Mouse (Mus musculus) intestine, embryonic 15.5 days (tissue): ENCODE measurements at regions not wholly inside any gene's neighbourhood (a gene's known extent, or its start where the extent isn't known, plus 50 kb on each side); places are given as distances from the start of the nearest gene placed in this dataset.

Experiments
- ATAC-seq: fragments of 200-750 bp; cut with Nextera tagmentation; 2 replicates; pipeline ENCODE4 v1.8.0; 2017; ENCODE audit warnings: moderate TSS enrichment, moderate library complexity
- H3K27ac ChIP-seq: fragments of 300-500 bp; sonication (generic); 2 replicates; pipeline ENCODE4 v1.5.1; 2015; ENCODE audit warnings: mild to moderate bottlenecking, inconsistent platforms
- H3K27me3 ChIP-seq: fragments of 300-500 bp; sonication (generic); replicated peaks from 2 replicates; pipeline ENCODE4 v1.6.1; 2015; ENCODE audit warnings: inconsistent platforms
- H3K36me3 ChIP-seq: fragments of 300-500 bp; sonication (generic); 2 replicates; pipeline ENCODE4 v1.6.1; 2015; ENCODE audit warnings: inconsistent platforms
- H3K4me1 ChIP-seq: fragments of 300-500 bp; sonication (generic); replicated peaks from 2 replicates; pipeline ENCODE4 v1.6.1; 2015; ENCODE audit warnings: inconsistent platforms
- H3K4me2 ChIP-seq: fragments of 300-500 bp; sonication (generic); replicated peaks from 2 replicates; pipeline ENCODE4 v1.6.1; 2015; ENCODE audit warnings: mild to moderate bottlenecking, inconsistent platforms
- H3K4me3 ChIP-seq: fragments of 300-500 bp; sonication (generic); replicated peaks from 2 replicates; pipeline ENCODE4 v1.5.1; 2015; ENCODE audit warnings: inconsistent platforms
- H3K9ac ChIP-seq: fragments of 300-500 bp; sonication (generic); 2 replicates; pipeline ENCODE4 v1.6.1; 2015; ENCODE audit warnings: inconsistent platforms
- H3K9me3 ChIP-seq: fragments of 300-500 bp; sonication (generic); 2 replicates; pipeline ENCODE4 v1.6.1; 2016; ENCODE audit warnings: inconsistent platforms
- WGBS: fragments of 180-500 bp; shearing (Covaris S2); methylation state at CpG from one replicate; pipeline ENCODE4 v1.1.7; 2015; 5-methylcytosine and 5-hydroxymethylcytosine counted together

GRCm38 (mm10) chr3:78825505-78825904 lies 460.8 kb downstream of the Rapgef2 start:
- H3K4me3 ChIP-seq: no peak overlapping the region
- H3K27me3 ChIP-seq: no peaks in the 10 kb centered on the region
- no peak overlapping the region for H3K4me2 ChIP-seq
- no peaks in the 10 kb centered on the region for H3K9me3 ChIP-seq
- WGBS: 50% methylated on average over 2 of the region's 2 CpGs
- H3K27ac ChIP-seq: no peak overlapping the region
- no peaks in the 10 kb centered on the region for H3K4me1 ChIP-seq
- ATAC-seq: no peak
- no peaks in the 10 kb centered on the region for H3K36me3 ChIP-seq
- no peak overlapping the region for H3K9ac ChIP-seq

GRCm38 (mm10) chr3:78812425-78812824 lies 473.9 kb downstream of the Rapgef2 start:
- Histone ChIP-seq H3K4me3 (no peak overlapping the region), H3K9me3 (no peaks in the 10 kb centered on the region), H3K27me3 (no peaks in the 10 kb centered on the region), H3K9ac (no peak overlapping the region), H3K27ac (no peak overlapping the region), H3K36me3 (no peaks in the 10 kb centered on the region), H3K4me2 (no peak overlapping the region), H3K4me1 (no peaks in the 10 kb centered on the region)
- 75% methylated on average over 3 of the region's 3 CpGs for WGBS
- ATAC-seq: no peak

GRCm38 (mm10) chr3:78810431-78811152 lies 475.7 kb downstream of the Rapgef2 start:
- Histone ChIP-seq H3K27me3 (no peaks in the 10 kb centered on the region), H3K9ac (no peak overlapping the region), H3K36me3 (no peaks in the 10 kb centered on the region), H3K9me3 (no peaks in the 10 kb centered on the region), H3K4me2 (no peak overlapping the region), H3K27ac (no peak overlapping the region), H3K4me1 (no peaks in the 10 kb centered on the region), H3K4me3 (no peak overlapping the region)
- ATAC-seq: no peak
- WGBS: 88% methylated on average over 5 of the region's 5 CpGs

- no peaks in the 10 kb centered on the region for H3K27me3 ChIP-seq
- H3K4me3 ChIP-seq: no peak overlapping the region
- H3K4me1 ChIP-seq: no peaks in the 10 kb centered on the region
- no peak for ATAC-seq
- H3K27ac ChIP-seq: no peak overlapping the region
- H3K9me3 ChIP-seq: no peaks in the 10 kb centered on the region
- H3K36me3 ChIP-seq: no peaks in the 10 kb centered on the region
- H3K4me2 ChIP-seq: no peak overlapping the region
- WGBS: 67% methylated on average over 2 of the region's 2 CpGs
- no peak overlapping the region for H3K9ac ChIP-seq
Measured at GRCm38 (mm10) chr3:78803176-78803575, 483.1 kb downstream of the Rapgef2 start.

GRCm38 (mm10) chr3:78795951-78796455 lies 490.3 kb downstream of the Rapgef2 start:
- ATAC-seq: no peak
- Histone ChIP-seq H3K27ac (no peak overlapping the region), H3K4me3 (no peak overlapping the region), H3K36me3 (no peaks in the 10 kb centered on the region), H3K9me3 (no peaks in the 10 kb centered on the region), H3K4me2 (no peak overlapping the region), H3K27me3 (no peaks in the 10 kb centered on the region), H3K9ac (no peak overlapping the region), H3K4me1 (no peaks in the 10 kb centered on the region)
- 87% methylated on average over 4 of the region's 4 CpGs for WGBS

- H3K9me3 ChIP-seq: no peaks in the 10 kb centered on the region
- H3K27ac ChIP-seq: no peak overlapping the region
- H3K4me2 ChIP-seq: no peak overlapping the region
- H3K27me3 ChIP-seq: no peaks in the 10 kb centered on the region
- no peaks in the 10 kb centered on the region for H3K36me3 ChIP-seq
- no peak overlapping the region for H3K4me3 ChIP-seq
- H3K4me1 ChIP-seq: no peaks in the 10 kb centered on the region
- WGBS: 98% methylated on average over 7 of the region's 7 CpGs
- no peak overlapping the region for H3K9ac ChIP-seq
- no peak for ATAC-seq
Measured at GRCm38 (mm10) chr3:78792440-78793057, 493.8 kb downstream of the Rapgef2 start.

- no peak for ATAC-seq
- Histone ChIP-seq H3K4me3 (no peak overlapping the region), H3K27ac (no peak overlapping the region), H3K9ac (no peak overlapping the region), H3K27me3 (no peaks in the 10 kb centered on the region), H3K4me2 (no peak overlapping the region), H3K4me1 (no peaks in the 10 kb centered on the region), H3K36me3 (no peaks in the 10 kb centered on the region), H3K9me3 (no peaks in the 10 kb centered on the region)
- 80% methylated on average over 1 of the region's 1 CpGs for WGBS
Measured at GRCm38 (mm10) chr3:78782766-78783165, 503.6 kb downstream of the Rapgef2 start.

- Histone ChIP-seq H3K27me3 (no peaks in the 10 kb centered on the region), H3K4me1 (no peaks in the 10 kb centered on the region), H3K9me3 (no peaks in the 10 kb centered on the region), H3K27ac (no peak overlapping the region), H3K4me2 (no peak overlapping the region), H3K9ac (no peak overlapping the region), H3K36me3 (no peaks in the 10 kb centered on the region), H3K4me3 (no peak overlapping the region)
- 60% methylated on average over 4 of the region's 4 CpGs for WGBS
- ATAC-seq: no peak
Measured at GRCm38 (mm10) chr3:78755686-78756476, 530.4 kb downstream of the Rapgef2 start.

- no peaks in the 10 kb centered on the region for H3K4me1 ChIP-seq
- H3K4me3 ChIP-seq: no peak overlapping the region
- H3K9ac ChIP-seq: no peak overlapping the region
- H3K36me3 ChIP-seq: no peaks in the 10 kb centered on the region
- no peaks in the 10 kb centered on the region for H3K27me3 ChIP-seq
- no peaks in the 10 kb centered on the region for H3K9me3 ChIP-seq
- no peak overlapping the region for H3K4me2 ChIP-seq
- H3K27ac ChIP-seq: no peak overlapping the region
- ATAC-seq: no peak
Measured at GRCm38 (mm10) chr3:78736111-78736510, 550.2 kb downstream of the Rapgef2 start.

- Histone ChIP-seq H3K4me3 (no peak overlapping the region), H3K27me3 (no peaks in the 10 kb centered on the region), H3K4me2 (no peak overlapping the region), H3K9ac (no peak overlapping the region), H3K9me3 (no peaks in the 10 kb centered on the region), H3K36me3 (no peaks in the 10 kb centered on the region), H3K27ac (no peak overlapping the region), H3K4me1 (no peaks in the 10 kb centered on the region)
- 81% methylated on average over 2 of the region's 2 CpGs for WGBS
- ATAC-seq: no peak
Measured at GRCm38 (mm10) chr3:78716691-78717090, 569.6 kb downstream of the Rapgef2 start.

GRCm38 (mm10) chr3:78707687-78708086 lies 578.6 kb downstream of the Rapgef2 start:
- Histone ChIP-seq H3K4me2 (no peak overlapping the region), H3K9me3 (no peaks in the 10 kb centered on the region), H3K4me3 (no peak overlapping the region), H3K27ac (no peak overlapping the region), H3K27me3 (no peaks in the 10 kb centered on the region), H3K36me3 (no peaks in the 10 kb centered on the region), H3K4me1 (no peaks in the 10 kb centered on the region), H3K9ac (no peak overlapping the region)
- ATAC-seq: no peak
- 76% methylated on average over 1 of the region's 1 CpGs for WGBS

- H3K27me3 ChIP-seq: no peaks in the 10 kb centered on the region
- H3K27ac ChIP-seq: no peak overlapping the region
- H3K4me2 ChIP-seq: no peak overlapping the region
- no peak overlapping the region for H3K4me3 ChIP-seq
- H3K4me1 ChIP-seq: no peaks in the 10 kb centered on the region
- no peaks in the 10 kb centered on the region for H3K9me3 ChIP-seq
- H3K36me3 ChIP-seq: no peaks in the 10 kb centered on the region
- no peak for ATAC-seq
- 43% methylated on average over 5 of the region's 5 CpGs for WGBS
- H3K9ac ChIP-seq: no peak overlapping the region
Measured at GRCm38 (mm10) chr3:78698936-78699335, 587.4 kb downstream of the Rapgef2 start.
